8 mouse cellular contexts compared by ENCODE assay signal in the genomic region with DNA sequence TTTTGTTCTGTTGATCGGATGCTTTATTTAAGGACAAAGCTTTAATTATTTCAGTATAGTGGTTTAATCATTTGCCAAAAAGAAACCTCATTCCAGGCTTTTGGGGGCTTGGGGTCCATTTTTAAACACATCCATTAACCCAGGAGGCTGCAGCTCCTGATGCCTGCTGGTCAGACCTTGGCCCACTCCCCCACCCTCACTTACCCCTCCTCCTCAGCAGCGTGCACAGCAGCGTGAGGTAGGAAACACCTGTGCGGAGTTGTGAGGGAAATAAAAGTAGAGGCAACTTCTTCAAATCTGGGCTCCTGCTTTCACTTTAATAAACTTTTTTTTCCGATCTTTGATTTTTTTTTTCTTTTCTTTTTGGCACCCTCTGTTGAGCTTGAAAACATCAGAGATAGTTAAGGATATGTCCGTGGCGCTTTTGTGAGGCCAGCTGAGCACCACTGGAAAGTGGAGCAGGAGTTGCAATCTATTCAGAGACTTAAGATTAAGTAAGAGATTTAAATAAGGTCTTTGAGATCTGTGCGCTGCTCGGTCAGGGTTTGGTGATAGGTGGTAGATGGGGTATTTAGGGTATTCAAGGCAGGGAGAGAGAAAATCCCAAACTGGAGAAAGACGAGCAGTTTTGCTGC.
DNase-seq lines count a peak whose midpoint lies in the region; ATAC-seq and TF ChIP-seq lines count a peak whose summit lies in the region.

No protein-coding gene starts in this region.

- peak overlapping the region; percentile 16 for H3K4me3 ChIP-seq in heart, embryonic 11.5 days (ENCODE audit: low read depth, low read length)
- H3K4me3 ChIP-seq in forebrain, embryonic 10.5 days = peak overlapping the region; percentile 59
- H3K4me3 ChIP-seq in intestine, postnatal 0 days (ENCODE audit: low read depth, low read length) = no peak overlapping the region

- H3K4me2 ChIP-seq in heart, embryonic 11.5 days = peak overlapping the region; percentile 71
- peak overlapping the region; percentile 40; the same call in 1 of the 2 replicates for H3K4me2 ChIP-seq in intestine, postnatal 0 days (replicated peaks; ENCODE audit: low read depth)

- no peak for TF ChIP-seq CTCF in intestine, postnatal 0 days (IDR thresholded peaks at IDR 0.05; ENCODE audit: low read depth)

- H3K27ac ChIP-seq in heart, embryonic 11.5 days (ENCODE audit: low read depth, low read length) = peak overlapping the region; percentile 82
- H3K27ac ChIP-seq in forebrain, embryonic 10.5 days = peak overlapping the region; percentile 83
- no peak overlapping the region for H3K27ac ChIP-seq in intestine, postnatal 0 days (ENCODE audit: low read depth, low read length)

- no peaks in the 10 kb centered on the region for H3K27me3 ChIP-seq in heart, embryonic 11.5 days (ENCODE audit: control insufficient read depth, insufficient read depth, low read length)
- peaks cover 18% of the 10 kb centered on the region for H3K27me3 ChIP-seq in forebrain, embryonic 10.5 days (ENCODE audit: poor library complexity, severe bottlenecking)
- no peaks in the 10 kb centered on the region for H3K27me3 ChIP-seq in intestine, postnatal 0 days (replicated peaks; ENCODE audit: control insufficient read depth, insufficient read depth, low read length)

- peaks cover 12% of the 10 kb centered on the region for H3K4me1 ChIP-seq in heart, embryonic 11.5 days (ENCODE audit: control insufficient read depth, insufficient read depth, low read length)
- H3K4me1 ChIP-seq in forebrain, embryonic 10.5 days = peaks cover 71% of the 10 kb centered on the region
- H3K4me1 ChIP-seq in intestine, postnatal 0 days (replicated peaks; ENCODE audit: control insufficient read depth, insufficient read depth, low read length) = no peaks in the 10 kb centered on the region

- intact Hi-C loops in heart, postnatal 36 days (cut with DNase I) = loop anchor here (5.0 kb wide), 1 partner anchor 600 kb away; no protein-coding TSS in a partner anchor

- DNase-seq in heart, postnatal 36 days = no peak
- peak; percentile 13 to 15 for DNase-seq in B cell, adult 2 months
- DNase-seq in forebrain, embryonic 10.5 days (ENCODE audit: extremely low spot score, low spot score) = no peak
- DNase-seq in thymus, postnatal 36 days = no peak
- no peak for DNase-seq in thymus, postnatal 4 days
- no peak for DNase-seq in layer of hippocampus, adult 11-12 months (ENCODE audit: low spot score)

- no peaks in the 10 kb centered on the region for H3K9me3 ChIP-seq in heart, embryonic 11.5 days (replicated peaks; ENCODE audit: control insufficient read depth, low read length)
- no peaks in the 10 kb centered on the region for H3K9me3 ChIP-seq in forebrain, embryonic 10.5 days
- H3K9me3 ChIP-seq in intestine, postnatal 0 days (ENCODE audit: control insufficient read depth) = no peaks in the 10 kb centered on the region

- H3K36me3 ChIP-seq in heart, embryonic 11.5 days (ENCODE audit: control insufficient read depth, insufficient read depth, low read length) = no peaks in the 10 kb centered on the region
- no peaks in the 10 kb centered on the region for H3K36me3 ChIP-seq in forebrain, embryonic 10.5 days (replicated peaks)
- no peaks in the 10 kb centered on the region for H3K36me3 ChIP-seq in intestine, postnatal 0 days (ENCODE audit: control insufficient read depth, insufficient read depth)

- 24% methylated on average over 10 of the region's 10 CpGs for WGBS in heart, embryonic 11.5 days (ENCODE audit: insufficient replicate concordance)
- 11% methylated on average over 10 of the region's 10 CpGs for WGBS in forebrain, embryonic 10.5 days
- 51% methylated on average over 10 of the region's 10 CpGs for WGBS in intestine, postnatal 0 days

- H3K9ac ChIP-seq in heart, embryonic 11.5 days (ENCODE audit: low read depth, low read length) = peak overlapping the region; percentile 62
- H3K9ac ChIP-seq in intestine, postnatal 0 days (ENCODE audit: low read depth, low read length) = no peak overlapping the region

- no peak for ATAC-seq in heart, embryonic 11.5 days (replicated peaks; ENCODE audit: insufficient number of reproducible peaks, low FRiP score, low TSS enrichment)
- ATAC-seq in intestine, postnatal 0 days = no peak

Comparison
In these comparisons a context has a peak if more than half of its experiments do, and no peak if none do; other contexts are left out.
1. DNase-seq: peak in B cell, adult 2 months (2 of 2); none in heart, postnatal 36 days (0 of 2), forebrain, embryonic 10.5 days (single experiment), thymus, postnatal 36 days (0 of 2), thymus, postnatal 4 days (single experiment) and layer of hippocampus, adult 11-12 months (single experiment).